Mouse (Mus musculus): Measurements from ENCODE around the gene Specc1l.

Specc1l gene

DNA sequence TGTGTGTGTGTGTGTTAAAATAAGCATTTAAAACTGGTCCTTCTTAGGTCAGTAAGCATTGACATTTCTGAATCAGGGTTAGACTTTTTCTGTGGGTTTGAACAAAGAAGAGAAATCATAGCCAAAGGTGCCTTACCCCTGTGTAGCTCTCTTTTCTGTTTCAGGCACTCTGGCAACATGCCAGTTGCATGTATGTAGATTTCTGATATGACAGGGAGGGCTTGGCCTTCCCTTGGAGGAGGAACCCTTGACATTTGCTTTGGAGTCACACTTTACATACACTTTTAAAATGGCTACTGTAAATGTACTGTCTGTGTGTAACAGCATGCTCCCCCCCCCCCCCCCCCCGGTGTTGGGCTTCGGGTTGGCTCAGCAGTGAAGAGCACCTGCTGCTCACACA is 12.8 kb downstream of the Specc1l start:
- no peak for DNase-seq

DNA sequence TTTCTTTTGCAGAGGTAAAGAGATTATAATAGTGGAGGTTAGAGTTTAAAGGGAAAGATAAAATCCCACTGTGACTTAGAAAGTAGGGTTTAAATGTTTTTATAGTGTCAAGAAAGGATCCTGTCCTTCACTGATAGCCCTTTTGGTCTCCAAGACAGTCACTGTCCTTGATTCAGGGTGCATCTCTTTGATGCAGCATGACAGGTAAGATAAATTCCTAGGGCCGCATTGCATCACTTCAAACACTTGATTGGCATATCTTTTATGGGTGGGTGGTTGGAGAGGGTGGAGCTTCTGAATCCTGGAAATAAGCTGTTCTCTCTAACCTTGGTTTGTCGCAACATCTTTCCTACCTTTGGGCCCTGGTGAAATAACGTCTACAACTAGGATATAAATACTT is 15.5 kb downstream of the Specc1l start:
- DNase-seq = no peak

DNA sequence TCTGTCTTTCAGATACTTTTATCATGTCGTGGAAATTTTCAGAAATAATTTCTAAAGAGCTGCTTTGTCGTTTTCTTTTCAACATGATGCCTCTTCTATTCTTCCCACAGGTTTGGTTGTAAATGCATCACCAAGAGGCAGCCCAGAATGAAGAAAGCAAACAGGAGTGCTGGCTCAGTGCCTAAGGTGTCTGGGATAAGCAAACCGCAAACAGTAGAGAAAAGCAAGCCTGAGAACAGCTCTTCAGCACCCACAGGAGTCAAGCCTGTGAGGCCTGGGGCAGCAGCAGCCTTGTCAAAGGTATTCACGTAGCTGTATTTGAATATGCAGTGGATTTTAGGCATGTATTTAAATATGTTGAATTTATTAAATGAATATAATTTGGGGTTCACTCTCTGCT is 18.7 kb downstream of the Specc1l start:
- peak in 1 of 2 experiments; percentile 66 for DNase-seq

DNA sequence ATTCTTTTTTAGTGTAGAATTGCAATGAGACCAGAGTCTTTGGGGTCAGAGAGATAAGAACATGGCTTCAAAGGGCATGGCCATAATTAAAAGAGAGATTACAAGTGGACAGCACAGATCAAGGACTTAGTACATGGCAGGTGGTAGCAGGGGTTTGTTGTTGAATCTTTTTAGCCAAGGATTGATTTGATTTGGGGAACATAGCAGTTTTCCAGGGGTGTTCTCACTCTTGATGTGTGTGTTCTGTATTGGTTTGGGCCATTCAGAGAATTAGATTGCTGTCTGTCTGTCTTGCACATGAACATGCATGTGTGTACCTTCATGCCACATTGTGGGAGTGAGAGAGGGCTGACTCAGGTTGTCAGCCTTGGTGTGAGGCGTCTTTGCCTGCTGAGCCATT is 20.0 kb downstream of the Specc1l start:
- DNase-seq = no peak

DNA sequence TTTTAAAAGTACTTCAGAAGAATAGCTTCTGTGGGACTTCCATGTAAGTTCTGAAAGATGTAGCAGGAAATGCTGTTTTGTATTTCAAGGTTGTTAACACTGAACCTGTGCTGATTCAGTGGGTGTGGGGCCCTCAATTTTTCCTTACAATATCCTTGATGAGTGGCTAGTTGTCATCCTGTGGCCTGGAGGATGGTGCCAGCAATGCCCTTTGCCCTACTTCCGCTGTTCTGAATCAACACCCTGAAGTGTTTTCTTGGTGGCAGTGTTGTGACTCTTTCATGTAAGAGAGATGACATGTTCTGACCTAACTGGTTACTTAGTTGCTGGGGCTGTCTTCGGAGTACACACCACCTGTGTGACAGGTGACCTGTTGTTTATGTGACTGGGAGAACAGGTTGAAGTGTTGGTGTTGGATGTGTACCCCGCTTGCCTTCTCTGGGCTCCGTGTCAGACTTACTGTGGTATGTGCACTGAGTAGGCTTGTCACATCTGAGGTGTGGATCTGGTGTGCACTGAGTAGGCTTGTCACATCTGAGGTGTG is 20.8 kb downstream of the Specc1l start:
- DNase-seq = no peak

DNA sequence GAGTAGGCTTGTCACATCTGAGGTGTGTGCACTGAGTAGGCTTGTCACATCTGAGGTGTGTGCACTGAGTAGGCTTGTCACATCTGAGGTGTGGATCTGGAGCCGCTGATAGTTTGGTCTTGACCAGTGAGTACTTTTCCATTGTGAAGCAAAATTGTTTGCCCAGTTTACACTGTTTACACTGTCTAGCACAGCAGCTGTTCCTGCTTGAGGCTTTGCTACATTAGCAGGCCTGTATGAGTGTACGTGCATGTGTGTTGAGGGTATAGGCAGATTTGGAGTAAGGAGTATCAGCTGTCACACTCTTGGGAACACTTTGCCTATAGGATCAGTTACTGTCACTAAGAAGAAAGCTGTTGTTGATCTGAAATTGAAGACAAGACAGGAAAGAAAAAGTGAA is 21.6 kb downstream of the Specc1l start:
- no peak for DNase-seq

DNA sequence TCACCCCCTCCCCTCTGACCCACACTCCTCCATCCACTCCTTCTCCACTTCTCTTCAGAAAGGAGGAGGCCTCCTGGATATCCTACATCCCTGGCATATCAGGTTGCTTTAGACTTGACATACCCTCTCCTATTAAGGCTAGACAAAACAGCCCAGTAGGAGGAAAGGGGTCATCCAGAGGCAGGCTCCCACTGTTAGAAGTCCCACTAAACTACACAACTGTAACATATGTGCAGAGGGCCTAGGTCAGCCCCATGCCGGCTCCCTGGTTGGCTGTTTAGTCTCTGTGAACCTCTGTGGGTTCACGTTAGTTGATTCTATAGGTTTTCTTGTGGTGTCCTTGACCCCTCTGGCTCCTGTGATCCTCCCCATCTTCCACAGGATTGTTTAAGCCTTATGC is 23.9 kb downstream of the Specc1l start:
- DNase-seq = no peak

DNA sequence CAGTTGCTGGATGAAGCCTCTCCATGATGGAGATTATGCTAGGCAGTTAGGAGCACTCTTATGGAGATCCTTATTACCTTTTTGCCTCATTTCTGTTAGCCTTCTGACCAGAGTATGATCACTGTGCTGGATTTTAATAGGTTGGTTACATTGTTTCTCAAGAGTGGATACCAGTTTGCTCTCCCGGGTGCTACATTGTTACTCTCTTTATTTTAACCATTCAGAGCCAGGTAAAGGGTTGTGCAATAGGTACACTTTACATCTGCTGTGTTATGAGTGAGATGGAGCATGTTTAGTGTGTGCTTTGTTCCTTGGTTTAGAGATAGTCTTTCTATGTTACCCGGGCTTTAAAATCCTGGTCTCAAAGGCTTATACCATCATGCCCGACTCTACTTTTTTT is 24.3 kb downstream of the Specc1l start:
- DNase-seq = no peak

DNA sequence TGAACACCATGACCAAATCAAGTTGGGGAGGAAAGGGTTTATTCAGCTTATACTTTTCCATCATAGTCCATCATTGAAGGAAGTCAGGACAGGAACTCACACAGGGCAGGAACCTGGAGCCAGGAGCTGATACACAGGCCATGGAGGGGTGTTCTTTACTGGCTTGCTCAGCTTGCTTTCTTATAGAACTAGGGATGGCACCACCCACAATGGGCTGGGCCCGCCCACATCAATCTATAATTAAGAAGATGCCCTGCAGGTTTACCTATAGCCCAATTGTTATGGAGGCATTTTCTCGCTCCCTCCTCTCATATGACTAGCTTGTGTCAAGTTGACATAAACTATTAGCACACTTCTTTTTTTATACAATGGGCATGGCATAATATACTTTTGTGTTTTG is 25.3 kb downstream of the Specc1l start:
- DNase-seq = no peak

DNA sequence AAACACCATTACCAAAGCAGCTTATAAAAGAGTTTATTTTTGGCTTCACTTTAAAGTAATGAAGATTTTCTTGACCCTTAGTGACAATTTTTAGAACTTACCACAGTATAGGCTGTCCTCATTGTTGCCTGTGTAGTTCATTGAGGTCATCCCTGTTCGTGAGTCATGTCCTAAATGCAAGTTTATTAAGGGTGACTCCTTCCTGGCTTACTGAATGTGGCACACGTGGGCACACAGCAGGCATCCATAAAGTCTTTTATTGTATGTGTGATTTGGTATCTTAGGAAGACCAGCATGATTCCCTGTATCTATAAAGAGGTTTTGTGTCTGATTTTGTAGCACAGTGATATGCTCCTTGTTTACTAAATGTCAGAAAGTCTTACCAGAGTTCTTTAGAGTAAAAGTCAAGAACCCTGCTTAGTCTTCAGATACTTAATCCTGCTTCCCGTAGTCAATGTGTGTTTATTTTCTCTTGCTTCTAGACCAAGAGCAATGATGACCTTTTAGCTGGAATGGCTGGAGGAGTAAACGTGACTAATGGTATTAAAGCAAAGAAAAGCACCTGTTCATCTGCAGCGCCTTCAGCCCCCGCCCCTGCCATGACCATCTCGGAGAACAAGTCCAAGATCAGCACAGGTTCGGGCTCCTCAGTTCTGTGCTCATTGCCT is 28.8 kb downstream of the Specc1l start:
- no peak for DNase-seq

DNA sequence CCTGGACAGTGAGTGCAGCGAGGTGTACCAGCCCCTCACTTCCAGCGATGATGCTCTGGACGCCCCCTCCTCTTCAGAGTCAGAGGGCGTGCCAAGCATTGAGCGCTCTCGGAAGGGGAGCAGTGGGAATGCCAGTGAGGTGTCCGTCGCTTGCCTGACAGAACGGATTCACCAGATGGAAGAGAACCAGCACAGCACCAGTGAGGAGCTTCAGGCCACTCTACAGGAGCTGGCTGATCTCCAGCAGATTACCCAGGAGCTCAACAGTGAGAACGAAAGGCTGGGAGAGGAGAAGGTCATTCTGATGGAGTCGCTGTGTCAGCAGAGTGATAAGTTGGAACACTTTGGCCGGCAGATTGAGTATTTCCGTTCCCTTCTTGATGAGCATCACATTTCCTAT is 33.9 kb downstream of the Specc1l start:
- DNase-seq = peak; percentile 86 to 89

DNA sequence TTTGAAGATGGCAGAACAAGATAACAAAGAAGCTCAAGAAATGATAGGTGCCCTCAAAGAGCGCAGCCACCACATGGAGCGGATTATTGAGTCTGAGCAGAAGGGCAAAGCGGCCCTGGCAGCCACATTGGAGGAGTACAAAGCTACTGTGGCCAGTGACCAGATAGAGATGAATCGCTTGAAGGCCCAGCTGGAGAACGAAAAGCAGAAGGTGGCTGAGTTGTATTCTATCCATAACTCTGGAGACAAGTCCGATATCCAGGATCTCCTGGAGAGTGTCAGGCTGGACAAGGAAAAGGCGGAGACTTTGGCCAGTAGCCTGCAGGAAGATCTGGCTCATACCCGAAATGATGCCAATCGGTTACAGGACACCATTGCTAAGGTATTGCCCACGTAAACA is 34.5 kb downstream of the Specc1l start:
- DNase-seq = peak in 1 of 2 experiments; percentile 64

DNA sequence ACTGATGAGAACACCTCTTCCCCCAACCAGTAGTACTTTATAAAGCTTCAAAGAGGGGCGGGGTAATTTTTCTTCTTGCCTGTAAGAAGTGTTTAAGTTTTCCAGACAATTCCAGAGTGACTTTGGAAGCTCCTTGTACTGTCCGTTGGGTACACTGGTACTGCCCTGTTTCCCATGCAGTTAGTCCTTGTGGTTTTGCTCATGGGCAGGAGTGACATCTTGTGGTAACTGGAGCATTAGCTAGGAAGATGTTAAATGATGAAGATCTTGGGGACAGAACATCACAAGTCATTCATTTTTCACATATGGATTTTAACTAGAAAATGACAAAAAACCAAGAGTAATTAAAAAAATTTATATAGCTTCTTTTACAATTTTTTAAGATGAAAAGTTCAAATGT is 39.1 kb downstream of the Specc1l start:
- DNase-seq = peak in 1 of 2 experiments; percentile 51

DNA sequence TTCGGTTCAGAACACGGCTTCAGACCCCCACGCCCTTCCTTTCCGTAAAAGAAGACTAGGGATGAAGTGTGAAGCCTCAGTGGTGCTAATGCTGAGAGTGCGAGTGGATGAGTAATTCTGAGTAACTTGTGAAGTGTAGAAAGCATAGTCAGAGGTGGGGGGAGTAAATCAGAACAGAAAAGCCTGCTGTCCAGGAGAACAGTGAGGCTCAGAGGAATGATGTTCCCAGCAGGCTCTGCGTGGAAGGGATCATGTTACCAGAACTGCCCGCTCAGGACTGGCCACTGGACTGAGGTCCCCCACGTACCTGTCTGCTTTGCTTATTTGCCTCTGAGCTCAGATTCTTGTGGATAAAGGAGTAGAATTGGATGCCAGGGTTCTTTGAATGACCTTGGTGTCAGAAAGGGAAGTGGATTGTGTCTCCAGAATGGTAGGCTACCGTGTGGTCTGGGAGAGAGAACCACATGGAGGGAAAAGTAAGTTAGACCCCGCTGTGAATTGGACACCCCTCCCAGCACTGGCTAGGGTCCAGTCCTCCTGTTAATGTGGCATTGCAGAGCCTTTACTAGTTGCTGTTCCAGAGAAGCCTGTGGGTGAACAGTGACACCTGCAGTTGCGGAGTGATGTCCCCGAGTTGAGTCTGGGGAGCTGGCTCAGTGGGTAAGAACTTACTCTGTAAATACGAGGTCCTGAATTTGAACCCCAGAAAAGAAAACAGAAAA is 40.6 kb downstream of the Specc1l start:
- DNase-seq = peak; percentile 62 to 67

DNA sequence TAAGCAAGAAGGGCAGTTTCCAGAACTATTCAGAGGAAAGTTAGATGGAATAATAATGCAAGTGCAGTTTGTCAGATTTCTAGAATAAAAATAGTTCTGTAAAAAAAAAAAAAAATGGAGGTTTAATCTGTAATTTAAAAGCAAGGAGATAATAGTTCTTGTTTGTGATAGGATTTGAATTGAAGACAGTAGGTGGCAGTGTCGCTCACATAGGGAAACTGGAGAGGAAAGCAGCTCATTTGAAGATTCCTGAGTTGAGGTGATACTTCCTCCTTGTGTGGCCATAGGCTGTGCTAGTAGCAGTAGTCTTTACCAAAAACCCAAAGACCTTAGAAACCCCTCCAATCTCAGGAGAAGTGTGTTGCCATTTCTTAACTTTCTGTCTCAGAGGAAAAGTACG is 43.2 kb downstream of the Specc1l start:
- DNase-seq = peak in 1 of 2 experiments; percentile 38

DNA sequence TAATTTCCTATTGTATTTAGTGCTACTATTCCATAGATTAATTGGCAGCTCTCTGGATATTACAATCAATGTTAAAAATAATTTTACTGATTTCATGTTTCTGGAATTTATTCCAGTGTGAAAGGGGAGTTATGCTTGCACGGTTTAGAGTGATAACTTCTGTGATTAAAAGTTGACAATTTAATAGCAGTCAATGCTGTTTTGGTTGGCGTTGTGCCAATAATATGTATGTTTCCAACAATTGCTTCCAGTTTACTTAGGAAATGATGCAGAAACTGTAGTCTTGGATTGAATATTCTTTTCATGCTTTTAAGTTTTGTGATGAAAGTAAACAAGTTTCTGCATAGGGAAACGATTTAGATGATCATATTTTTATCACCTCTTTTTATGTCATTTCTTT is 45.5 kb downstream of the Specc1l start:
- no peak for DNase-seq

DNA sequence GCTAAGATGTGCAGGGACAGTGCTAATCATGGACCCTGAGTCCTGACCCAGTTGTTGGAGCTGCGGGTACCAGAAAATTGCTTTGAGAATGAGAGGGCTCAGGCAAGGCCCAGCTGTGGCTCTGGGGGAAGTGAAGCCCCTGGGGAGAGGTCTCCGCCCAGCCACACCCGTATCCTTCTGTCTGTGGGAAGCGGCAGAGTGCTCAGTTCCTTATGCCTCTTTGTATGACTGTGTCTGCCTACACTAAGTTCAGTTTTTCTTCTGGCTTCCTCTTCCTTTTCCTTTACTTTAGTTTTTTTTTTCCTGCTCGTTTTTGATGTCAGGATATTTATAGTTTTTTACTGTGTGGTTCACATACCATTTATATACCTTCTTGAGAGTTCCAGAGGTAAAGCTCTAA is 46.4 kb downstream of the Specc1l start:
- no peak for DNase-seq

DNA sequence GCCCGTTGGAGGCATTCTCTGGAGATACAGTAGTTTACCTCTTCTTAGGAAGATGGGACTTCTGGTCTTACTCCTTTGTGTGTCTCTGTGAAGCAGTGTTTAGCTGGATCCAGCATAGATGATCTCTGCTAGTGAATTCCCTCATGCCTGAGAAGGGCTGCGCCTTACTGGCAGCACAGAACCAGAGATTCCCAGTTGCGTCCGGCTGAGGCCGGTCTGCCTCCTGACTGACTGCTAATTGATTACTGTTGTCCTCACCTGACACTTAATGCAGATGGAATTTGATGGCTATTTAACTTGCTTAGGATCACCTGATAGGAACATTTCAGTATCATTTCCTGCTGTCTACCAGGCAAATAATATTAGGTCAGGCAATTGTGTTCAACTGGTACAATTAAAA is 49.4 kb downstream of the Specc1l start:
- DNase-seq = no peak

DNA sequence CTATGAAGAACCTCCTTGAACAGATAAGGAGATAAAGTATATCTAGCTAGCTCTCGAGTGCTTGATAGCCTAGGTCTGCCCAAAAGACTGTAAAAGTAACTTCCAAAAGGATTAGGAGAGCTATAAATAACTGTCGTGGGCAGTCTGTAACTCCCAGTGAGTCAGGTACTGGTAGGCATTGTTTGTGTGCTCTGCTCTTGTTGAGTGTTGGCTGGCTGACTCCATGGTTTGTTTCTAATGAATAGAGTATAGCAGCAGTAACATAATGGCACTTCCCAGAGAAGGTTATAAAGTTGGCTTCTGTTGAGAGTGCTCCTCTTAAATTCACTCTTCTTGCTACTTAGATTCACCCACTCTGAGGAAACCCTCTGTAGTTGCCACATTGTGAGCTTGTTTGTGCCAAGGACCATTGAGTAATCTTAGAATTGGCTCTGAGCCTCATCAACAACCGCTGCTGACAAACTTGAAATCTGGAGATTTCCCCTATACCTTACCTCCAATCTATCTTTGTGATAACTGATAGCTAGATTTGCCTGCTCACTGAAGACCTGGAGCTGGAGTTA is 53.2 kb downstream of the Specc1l start:
- no peak for DNase-seq

DNA sequence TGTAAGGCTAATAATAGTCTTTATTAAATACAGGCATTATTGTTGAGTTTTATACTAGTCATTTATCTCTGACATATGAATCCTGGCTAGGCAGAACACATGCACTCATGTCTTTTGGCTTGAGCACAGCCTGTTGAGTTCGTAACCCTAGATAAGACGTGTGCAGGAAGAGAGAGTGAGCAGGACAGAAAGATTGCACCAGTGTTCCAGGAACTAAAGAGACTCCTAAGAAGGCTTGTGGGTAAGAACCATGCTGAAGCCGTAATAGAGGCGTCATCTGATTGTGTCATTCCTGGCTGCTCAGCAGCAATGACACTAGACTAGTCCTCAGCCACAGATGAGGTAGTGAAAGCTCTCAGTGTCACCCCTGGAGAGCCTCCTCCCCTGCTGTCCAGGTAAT is 61.1 kb downstream of the Specc1l start:
- DNase-seq = no peak

DNA sequence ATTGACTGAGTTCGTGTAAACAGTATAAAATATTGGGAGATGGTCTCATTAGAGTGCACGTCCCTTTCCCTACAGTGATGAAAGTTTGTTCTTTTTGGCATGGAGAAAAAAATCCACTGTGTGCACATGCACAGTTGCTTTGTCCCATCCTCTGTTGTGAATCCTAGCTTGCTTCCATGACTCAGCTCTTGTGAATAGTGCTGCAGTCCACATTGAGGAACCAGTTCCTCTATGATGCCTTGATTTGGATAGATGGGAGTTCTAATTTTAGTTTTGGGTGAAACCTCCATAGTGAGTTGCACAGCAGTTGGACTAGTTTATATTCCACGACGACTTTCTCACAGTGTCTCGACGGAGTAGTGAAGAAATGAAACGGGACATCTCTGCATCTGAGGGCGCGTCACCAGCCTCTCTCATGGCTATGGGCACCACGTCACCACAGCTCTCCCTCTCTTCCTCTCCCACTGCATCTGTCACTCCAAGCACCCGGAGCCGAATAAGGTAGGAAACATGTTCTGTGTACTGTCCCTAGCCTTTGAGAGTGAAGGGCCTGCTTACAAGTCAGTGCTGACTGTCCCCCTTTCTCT is 64.6 kb downstream of the Specc1l start:
- no peak for DNase-seq

DNA sequence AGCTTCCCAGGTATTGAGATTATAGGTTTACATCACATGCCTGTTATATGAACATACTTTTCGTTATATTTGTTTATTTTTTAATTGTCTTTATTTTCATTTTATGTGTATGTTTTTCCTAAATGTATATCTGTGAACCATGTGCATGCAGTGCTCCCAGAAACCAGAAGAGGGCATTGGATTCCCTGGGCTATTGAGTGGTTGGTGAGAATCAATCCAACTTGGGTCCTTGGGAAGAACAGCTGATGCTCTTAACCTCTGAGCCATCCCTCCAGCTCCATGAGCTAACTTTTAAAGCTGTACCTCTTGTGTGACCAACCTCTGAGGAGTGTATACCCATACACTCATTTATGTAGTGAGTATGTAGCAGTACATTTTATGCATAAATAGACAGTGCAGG is 65.6 kb downstream of the Specc1l start:
- DNase-seq = peak; percentile 33 to 52

DNA sequence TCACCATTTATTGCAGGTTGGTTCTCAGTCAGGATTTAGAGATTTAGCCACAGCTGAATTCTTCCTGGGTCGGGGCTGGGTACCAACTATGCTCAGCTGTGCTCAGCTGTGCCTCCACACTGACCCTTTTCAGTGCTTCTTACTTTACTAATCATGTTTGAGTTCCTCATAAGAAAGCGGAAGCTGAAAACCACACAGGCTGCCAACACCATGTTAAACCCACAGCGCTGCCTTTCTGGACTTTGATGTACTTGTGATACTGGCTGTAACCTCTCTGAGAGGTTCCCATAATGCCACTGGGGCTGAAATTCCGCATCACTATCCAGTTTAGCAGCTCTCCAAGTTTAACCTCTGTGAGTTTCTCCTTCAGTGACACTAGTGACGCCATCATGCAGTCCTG is 70.8 kb downstream of the Specc1l start:
- DNase-seq = no peak

DNA sequence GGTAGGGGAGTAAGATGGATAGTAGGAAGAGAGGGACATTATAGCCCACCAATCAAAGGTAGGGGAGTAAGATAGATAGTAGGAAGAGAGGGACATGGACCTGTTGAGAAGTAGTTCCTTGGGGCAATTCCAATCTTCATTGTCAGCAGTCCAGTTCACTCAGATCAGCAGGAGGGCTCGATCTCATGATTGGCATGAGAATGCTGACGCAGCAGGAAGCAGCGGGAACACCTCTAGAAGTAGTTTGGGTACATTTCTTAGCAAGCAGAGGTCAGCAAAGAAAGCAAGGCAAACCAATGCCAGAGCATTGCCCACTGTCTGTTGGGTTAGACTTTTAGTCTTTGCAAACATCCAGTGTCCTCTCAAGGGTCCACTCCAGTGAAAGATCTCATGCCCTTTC is 71.9 kb downstream of the Specc1l start:
- DNase-seq = no peak

Measured in cerebellum, postnatal 25 days (tissue).